Mouse (Mus musculus) neural tube, embryonic 12.5 days (tissue): Measurements from ENCODE around the gene Thy1. TPM values are rescaled to one million over a fixed set of nuclear protein-coding genes. Genes with fewer than 3 reads are reported as not detected.

Experiments used
- ATAC-seq: fragments of 200-750 bp; cut with Nextera tagmentation; 2 replicates; pipeline ENCODE4 v1.8.0; 2017; ENCODE audit warnings: low read depth, mild to moderate bottlenecking, moderate TSS enrichment, moderate library complexity; ENCODE audit not compliant: low FRiP score
- H3K27ac ChIP-seq: fragments of 300-500 bp; sonication (generic); 2 replicates; pipeline ENCODE4 v1.5.1; 2016
- H3K27me3 ChIP-seq: fragments of 300-500 bp; sonication (generic); replicated peaks from 2 replicates; pipeline ENCODE4 v1.6.1; 2016; ENCODE audit warnings: mild to moderate bottlenecking
- H3K36me3 ChIP-seq: fragments of 300-500 bp; sonication (generic); 2 replicates; pipeline ENCODE4 v1.6.1; 2016; ENCODE audit warnings: mild to moderate bottlenecking
- H3K4me1 ChIP-seq: fragments of 300-500 bp; sonication (generic); 2 replicates; pipeline ENCODE4 v1.6.1; 2016
- H3K4me2 ChIP-seq: fragments of 300-500 bp; sonication (generic); replicated peaks from 2 replicates; pipeline ENCODE4 v1.6.1; 2016; ENCODE audit warnings: mild to moderate bottlenecking
- H3K4me3 ChIP-seq: fragments of 300-500 bp; sonication (generic); 2 replicates; pipeline ENCODE4 v1.5.1; 2016
- H3K9ac ChIP-seq: fragments of 300-500 bp; sonication (generic); 2 replicates; pipeline ENCODE4 v1.6.1; 2016; ENCODE audit warnings: mild to moderate bottlenecking
- H3K9me3 ChIP-seq: fragments of 300-500 bp; sonication (generic); 2 replicates; pipeline ENCODE4 v1.6.1; 2016; ENCODE audit warnings: mild to moderate bottlenecking
- WGBS: fragments of 180-500 bp; shearing (Covaris S2); methylation state at CpG from one replicate; pipeline ENCODE4 v1.1.7; 2016; 5-methylcytosine and 5-hydroxymethylcytosine counted together
- polyA plus RNA-seq: library from polyadenylated mRNA; unstranded; fragments of >200 nt; fragmentation: Nextera tagmentation; extraction: Ambion mirVana; gene quantifications from 2 replicates; pipeline ENCODE4 v1.2.1, GENCODE M21; 2016

Gene Thy1
- 0.33 and 0.91 TPM in 2 replicates for polyA plus RNA-seq

DNA sequence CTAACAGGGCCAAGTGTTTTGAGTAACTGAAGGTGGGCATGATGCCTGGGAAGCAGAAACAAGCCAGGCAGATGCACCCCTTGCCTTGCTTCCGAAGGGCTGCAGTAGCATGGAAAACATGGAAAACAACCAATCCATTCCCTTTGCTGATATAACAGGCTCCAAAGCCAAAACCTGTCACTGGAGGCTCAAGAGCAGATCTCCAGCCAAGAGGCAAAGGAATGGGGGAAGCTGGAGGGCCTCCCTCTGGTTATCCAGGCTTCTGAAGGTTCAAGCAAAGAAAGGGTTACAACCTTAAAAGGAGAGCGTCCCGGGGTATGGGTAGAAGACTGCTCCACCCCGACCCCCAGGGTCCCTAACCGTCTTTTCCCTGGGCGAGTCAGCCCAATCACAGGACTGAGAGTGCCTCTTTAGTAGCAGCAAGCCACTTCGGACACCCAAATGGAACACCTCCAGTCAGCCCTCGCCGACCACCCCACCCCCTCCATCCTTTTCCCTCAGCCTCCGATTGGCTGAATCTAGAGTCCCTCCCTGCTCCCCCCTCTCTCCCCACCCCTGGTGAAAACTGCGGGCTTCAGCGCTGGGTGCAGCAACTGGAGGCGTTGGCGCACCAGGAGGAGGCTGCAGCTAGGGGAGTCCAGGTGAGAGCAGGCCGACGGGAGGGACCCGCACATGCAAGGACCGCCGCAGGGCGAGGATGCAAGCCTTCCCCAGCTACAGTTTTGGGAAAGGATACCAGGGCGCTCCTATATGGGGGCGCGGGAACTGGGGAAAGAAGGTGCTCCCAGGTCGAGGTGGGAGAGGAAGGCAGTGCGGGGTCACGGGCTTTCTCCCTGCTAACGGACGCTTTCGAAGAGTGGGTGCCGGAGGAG is at the start of gene Thy1:
Gene Thy1 (plus strand): TSS at position 549 of the 872 bp plus-strand sequence.
- WGBS, result under 1% methylated on average over 30 of the region's 30 CpGs
- Histone ChIP-seq H3K9me3 (no peaks in the 10 kb centered on the region), H3K27ac (no peak within 1 kb of the TSS), H3K9ac (peak within 1 kb of the TSS; percentile 44; the same call in 1 of the 2 replicates), H3K4me3 (peak within 1 kb of the TSS; percentile 36), H3K36me3 (no peaks in the 10 kb centered on the region), H3K4me2 (peak within 1 kb of the TSS; percentile 65), H3K27me3 (peaks cover 45% of the 10 kb centered on the region), H3K4me1 (peaks cover 13% of the 10 kb centered on the region)
- ATAC-seq, result no peak

DNA sequence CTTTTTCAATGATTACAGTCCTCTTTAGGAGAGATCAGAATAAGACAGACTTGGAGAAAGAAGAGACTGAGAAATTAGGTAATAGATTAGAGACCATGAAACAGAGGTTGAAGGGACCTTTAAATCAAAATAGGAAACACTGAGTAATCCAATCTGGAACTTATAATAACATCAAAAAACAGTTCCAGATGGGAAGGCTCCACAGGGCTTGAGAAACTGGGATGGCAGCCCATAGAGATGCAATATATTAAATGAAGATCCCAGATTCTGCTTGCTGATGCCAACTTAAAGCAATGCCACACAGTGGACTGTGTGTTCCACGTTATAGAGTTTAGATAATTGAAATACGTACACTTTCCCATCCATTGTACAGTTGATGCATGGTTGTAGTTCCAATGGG is 45.5 kb upstream of the Thy1 start:
- no peak for ATAC-seq
- Histone ChIP-seq H3K36me3 (no peaks in the 10 kb centered on the region), H3K4me3 (no peak overlapping the region), H3K4me1 (peaks cover 11% of the 10 kb centered on the region), H3K27ac (no peak overlapping the region), H3K4me2 (no peak overlapping the region), H3K9ac (no peak overlapping the region), H3K27me3 (no peaks in the 10 kb centered on the region), H3K9me3 (no peaks in the 10 kb centered on the region)
- 82% methylated on average over 2 of the region's 2 CpGs for WGBS

DNA sequence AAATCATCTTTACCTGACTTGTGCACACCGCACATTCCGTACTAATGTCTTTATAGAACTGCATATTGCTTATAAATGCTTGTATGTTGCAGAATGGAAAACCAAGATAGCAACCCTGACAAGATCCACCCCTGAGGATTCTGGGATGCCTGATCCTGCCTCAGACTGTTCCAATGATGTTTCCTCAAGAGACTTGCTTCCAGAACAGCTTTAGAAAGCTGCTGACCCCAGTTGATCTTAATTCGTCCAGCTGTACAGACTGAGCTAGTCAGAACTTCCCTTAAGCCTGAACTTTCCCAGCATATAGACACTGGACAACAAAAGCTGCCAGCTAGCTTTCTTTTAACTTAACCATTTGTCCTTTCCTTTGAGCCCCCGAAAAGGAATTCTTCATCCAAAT is 44.3 kb upstream of the Thy1 start:
- no peaks in the 10 kb centered on the region for H3K36me3 ChIP-seq
- no peak for ATAC-seq
- H3K9ac ChIP-seq, result no peak overlapping the region
- H3K4me1 ChIP-seq, result peaks cover 3% of the 10 kb centered on the region
- no peak overlapping the region for H3K4me2 ChIP-seq
- no peaks in the 10 kb centered on the region for H3K9me3 ChIP-seq
- H3K27ac ChIP-seq, result no peak overlapping the region
- H3K4me3 ChIP-seq, result no peak overlapping the region
- 74% methylated on average over 4 of the region's 4 CpGs for WGBS
- no peaks in the 10 kb centered on the region for H3K27me3 ChIP-seq

DNA sequence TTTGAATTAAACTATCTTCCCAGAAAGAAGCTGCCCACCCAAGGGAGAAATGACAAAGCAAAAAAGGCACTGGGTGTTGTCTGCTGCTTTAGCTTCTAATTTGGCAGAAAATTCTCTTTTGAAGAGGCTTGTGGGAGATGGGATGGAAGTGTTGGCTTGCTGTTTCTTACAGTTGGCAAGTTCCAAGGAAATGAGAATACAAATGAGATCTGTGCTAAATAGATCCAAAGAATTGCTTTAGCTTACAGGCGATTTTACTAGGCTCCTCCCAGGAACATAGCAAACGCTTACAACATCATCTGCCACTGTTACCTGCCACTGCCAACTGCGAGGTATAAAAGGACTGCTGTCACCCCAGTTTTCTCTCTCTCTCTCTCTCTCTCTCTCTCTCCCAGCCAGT is 38.8 kb upstream of the Thy1 start:
- no peak overlapping the region for H3K27ac ChIP-seq
- no peaks in the 10 kb centered on the region for H3K9me3 ChIP-seq
- H3K36me3 ChIP-seq, result no peaks in the 10 kb centered on the region
- 82% methylated on average over 3 of the region's 3 CpGs for WGBS
- H3K4me3 ChIP-seq, result no peak overlapping the region
- H3K4me1 ChIP-seq, result no peaks in the 10 kb centered on the region
- no peak overlapping the region for H3K9ac ChIP-seq
- H3K4me2 ChIP-seq, result no peak overlapping the region
- no peak for ATAC-seq
- H3K27me3 ChIP-seq, result no peaks in the 10 kb centered on the region

DNA sequence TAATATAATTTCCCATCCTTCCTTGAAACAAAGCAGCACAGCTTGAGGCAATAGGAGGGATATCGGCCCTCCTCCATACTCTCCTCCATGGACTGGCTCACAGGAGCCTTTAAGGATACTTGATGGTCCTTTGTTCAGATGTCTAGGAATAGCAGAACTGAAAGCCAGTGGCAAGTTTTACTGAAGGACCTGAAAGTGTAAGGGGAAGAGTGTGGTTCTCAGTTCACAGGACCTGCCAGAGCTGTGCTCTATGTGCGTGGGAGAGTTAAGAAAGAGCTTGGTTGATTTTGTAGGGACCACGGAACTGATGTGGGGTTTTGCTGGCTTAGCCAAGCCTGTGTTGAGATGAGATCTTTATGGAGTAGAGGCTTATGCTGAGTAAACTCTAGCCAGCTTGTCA is 37.9 kb upstream of the Thy1 start:
- no peak overlapping the region for H3K27ac ChIP-seq
- no peaks in the 10 kb centered on the region for H3K9me3 ChIP-seq
- H3K27me3 ChIP-seq, result no peaks in the 10 kb centered on the region
- no peak overlapping the region for H3K9ac ChIP-seq
- H3K4me2 ChIP-seq, result no peak overlapping the region
- WGBS, result 86% methylated on average over 3 of the region's 3 CpGs
- H3K4me3 ChIP-seq, result no peak overlapping the region
- no peaks in the 10 kb centered on the region for H3K36me3 ChIP-seq
- no peak for ATAC-seq
- H3K4me1 ChIP-seq, result no peaks in the 10 kb centered on the region

DNA sequence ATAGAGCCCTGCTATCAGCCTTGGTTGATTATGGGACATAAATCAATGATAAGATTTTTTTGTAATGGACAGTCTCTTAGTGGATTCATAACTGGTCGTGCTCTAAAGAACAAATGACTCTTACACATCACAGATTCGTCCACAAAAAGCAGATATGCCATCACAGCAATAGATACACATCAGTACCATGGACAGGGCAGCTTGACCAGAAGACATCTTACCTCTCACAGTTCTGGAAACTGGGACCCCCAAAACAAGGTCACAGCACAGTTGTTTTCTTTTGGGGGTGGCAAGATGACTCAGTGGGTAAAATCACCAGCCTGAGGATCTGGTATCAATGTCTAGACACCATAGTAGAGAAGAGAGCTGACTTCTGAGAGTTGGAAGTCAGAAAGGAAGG is 35.9 kb upstream of the Thy1 start:
- H3K4me3 ChIP-seq, result no peak overlapping the region
- 70% methylated on average over 2 of the region's 2 CpGs for WGBS

DNA sequence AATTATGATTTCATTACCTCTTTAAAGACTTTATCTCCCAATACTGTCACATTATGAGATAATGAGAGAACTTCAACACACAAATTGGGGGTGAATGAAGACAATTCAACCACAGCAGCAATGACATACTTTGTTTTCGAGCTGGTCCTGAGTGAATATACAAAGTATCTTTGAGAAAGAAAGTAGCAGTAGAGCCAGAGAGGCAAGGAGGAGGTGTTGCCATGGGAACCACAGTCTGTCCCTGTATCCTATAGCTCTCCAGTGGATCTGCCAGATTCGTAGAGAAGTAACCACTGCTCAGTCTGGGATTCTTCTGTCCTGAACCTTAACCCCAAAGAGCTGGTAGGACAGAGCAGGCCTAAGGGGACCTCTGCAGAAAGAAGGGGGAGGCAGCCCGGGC is 35.2 kb upstream of the Thy1 start:
- H3K4me2 ChIP-seq, result no peak overlapping the region
- H3K4me1 ChIP-seq, result no peaks in the 10 kb centered on the region
- H3K36me3 ChIP-seq, result no peaks in the 10 kb centered on the region
- H3K9ac ChIP-seq, result no peak overlapping the region
- no peak overlapping the region for H3K4me3 ChIP-seq
- no peaks in the 10 kb centered on the region for H3K27me3 ChIP-seq
- WGBS, result 79% methylated on average over 3 of the region's 3 CpGs
- no peaks in the 10 kb centered on the region for H3K9me3 ChIP-seq
- no peak overlapping the region for H3K27ac ChIP-seq
- ATAC-seq, result no peak

More for the DNA sequence above, 35.9 kb upstream of the Thy1 start:
- Histone ChIP-seq H3K27me3 (no peaks in the 10 kb centered on the region), H3K4me1 (no peaks in the 10 kb centered on the region), H3K36me3 (no peaks in the 10 kb centered on the region), H3K27ac (no peak overlapping the region), H3K9ac (no peak overlapping the region), H3K4me2 (no peak overlapping the region), H3K9me3 (no peaks in the 10 kb centered on the region)
- no peak for ATAC-seq

DNA sequence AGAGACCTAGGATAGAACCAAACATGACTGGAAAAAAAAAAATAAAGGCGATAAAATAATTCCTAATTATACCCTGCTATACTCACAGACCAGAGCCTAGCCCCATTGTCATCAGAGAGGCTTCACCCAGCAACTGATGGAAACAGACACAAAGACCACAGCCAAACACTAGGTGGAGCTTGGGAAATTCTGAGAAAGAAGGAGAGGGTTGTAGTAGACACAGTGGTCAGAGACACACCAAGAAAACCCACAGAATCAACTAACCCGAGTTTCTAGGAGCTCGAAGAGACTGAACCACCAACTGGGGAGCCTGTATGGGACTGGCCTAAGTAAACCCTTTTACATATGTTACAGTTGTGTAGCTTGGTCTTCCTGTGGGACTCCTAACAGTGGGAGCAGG is 32.3 kb upstream of the Thy1 start:
- ATAC-seq, result no peak
- no peaks in the 10 kb centered on the region for H3K27me3 ChIP-seq
- 87% methylated on average over 3 of the region's 3 CpGs for WGBS

DNA sequence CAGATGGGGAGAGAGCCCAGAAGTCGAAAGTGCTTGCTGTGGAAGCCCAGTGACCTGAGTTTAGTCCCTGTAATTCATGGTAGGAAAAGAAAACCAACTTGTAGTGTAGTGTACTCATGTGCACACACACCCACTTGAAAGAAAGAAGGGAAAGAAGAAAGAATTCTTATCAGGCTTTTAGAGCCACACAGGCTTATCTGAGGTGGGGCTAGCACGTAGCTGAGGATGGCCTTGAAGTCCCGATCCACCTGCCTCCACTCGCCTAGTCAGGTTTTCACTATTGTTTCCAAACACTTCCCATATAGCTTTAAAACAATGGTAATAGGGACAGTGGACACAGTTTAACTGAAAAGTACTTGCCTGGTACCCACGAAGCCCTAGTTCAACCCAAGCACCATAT is 31.5 kb upstream of the Thy1 start:
- Histone ChIP-seq H3K4me3 (no peak overlapping the region), H3K27ac (no peak overlapping the region), H3K36me3 (no peaks in the 10 kb centered on the region), H3K4me1 (no peaks in the 10 kb centered on the region), H3K27me3 (no peaks in the 10 kb centered on the region), H3K9me3 (no peaks in the 10 kb centered on the region), H3K4me2 (no peak overlapping the region), H3K9ac (no peak overlapping the region)
- ATAC-seq, result no peak
- 86% methylated on average over 5 of the region's 5 CpGs for WGBS

More for the DNA sequence above, 32.3 kb upstream of the Thy1 start:
- no peaks in the 10 kb centered on the region for H3K36me3 ChIP-seq
- no peak overlapping the region for H3K4me3 ChIP-seq
- no peaks in the 10 kb centered on the region for H3K4me1 ChIP-seq
- H3K9me3 ChIP-seq, result no peaks in the 10 kb centered on the region
- H3K9ac ChIP-seq, result no peak overlapping the region
- no peak overlapping the region for H3K27ac ChIP-seq
- no peak overlapping the region for H3K4me2 ChIP-seq

DNA sequence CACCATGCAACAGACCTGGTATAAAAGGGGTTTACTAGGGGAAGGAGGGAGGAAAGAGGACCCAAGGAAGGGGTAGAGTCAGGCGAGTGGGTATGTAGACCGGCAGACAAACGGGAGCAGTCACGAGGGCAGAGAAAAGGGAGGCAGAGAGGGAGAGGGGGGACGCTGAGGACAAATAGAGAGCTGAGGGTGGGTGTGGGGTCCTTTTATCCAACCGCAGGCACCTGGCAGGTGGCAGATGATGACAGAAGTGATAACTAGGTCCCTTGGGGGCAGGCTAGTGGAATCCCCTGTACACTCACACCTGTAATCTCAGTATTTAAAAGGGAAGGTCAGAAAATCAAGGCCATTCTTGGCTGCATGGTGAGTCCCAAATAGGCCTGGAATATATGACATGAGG is 31.0 kb upstream of the Thy1 start:
- Histone ChIP-seq H3K9ac (no peak overlapping the region), H3K27ac (no peak overlapping the region), H3K36me3 (no peaks in the 10 kb centered on the region), H3K27me3 (no peaks in the 10 kb centered on the region), H3K4me3 (no peak overlapping the region), H3K4me2 (no peak overlapping the region), H3K4me1 (no peaks in the 10 kb centered on the region), H3K9me3 (no peaks in the 10 kb centered on the region)
- 77% methylated on average over 6 of the region's 6 CpGs for WGBS
- ATAC-seq, result no peak

DNA sequence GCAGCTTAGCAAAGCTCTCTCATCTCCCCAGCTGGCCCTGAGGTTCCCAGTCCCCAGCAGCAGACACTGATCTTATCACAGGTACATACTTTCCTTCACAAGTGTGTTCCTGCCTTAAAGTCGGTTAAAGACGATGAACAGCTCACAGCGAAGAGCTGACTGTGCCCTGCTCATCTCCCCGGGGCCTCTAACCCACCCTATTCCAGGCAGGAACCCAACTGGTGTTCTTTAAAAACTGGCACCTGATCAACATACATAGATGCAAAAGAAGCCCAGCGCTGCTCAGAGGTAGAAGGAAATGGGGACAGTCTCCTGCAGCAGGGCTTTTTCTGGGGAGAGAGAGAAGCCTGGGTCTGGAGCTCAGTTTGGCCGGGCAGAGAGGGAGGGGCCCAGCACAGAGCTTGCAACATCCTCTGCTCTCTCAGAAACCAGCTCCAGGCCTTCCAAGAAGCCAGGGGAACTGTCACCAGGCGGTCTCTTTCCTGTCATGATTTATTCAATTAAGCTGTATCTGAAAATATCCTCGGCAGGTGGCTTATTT is 30.4 kb upstream of the Thy1 start:
- Histone ChIP-seq H3K36me3 (no peaks in the 10 kb centered on the region), H3K9ac (no peak overlapping the region), H3K4me2 (no peak overlapping the region), H3K4me1 (no peaks in the 10 kb centered on the region), H3K9me3 (no peaks in the 10 kb centered on the region), H3K27ac (no peak overlapping the region), H3K4me3 (no peak overlapping the region), H3K27me3 (no peaks in the 10 kb centered on the region)
- 62% methylated on average over 8 of the region's 8 CpGs for WGBS
- ATAC-seq, result no peak

DNA sequence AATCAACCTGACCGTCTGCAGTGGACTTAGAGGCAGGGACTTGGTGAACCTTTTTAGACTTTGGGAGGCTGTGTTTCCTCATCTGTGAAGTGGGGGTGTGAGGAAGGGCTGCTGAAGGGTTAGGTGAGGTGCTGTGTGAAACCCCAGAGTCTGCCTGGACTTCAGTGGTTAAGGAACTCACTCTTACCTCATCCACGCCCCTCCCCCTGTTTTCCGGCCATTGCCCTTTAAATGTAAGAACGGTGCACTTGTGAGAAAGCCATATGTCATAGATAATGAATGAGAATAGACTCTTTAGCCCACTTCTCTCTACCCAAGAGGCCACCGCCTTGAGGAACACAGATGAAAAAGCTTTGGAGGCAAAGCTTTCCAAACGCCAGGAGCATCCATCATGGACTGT is 29.4 kb upstream of the Thy1 start:
- Histone ChIP-seq H3K4me2 (no peak overlapping the region), H3K4me1 (no peaks in the 10 kb centered on the region), H3K36me3 (no peaks in the 10 kb centered on the region), H3K9me3 (no peaks in the 10 kb centered on the region), H3K27ac (no peak overlapping the region), H3K4me3 (no peak overlapping the region), H3K27me3 (no peaks in the 10 kb centered on the region), H3K9ac (no peak overlapping the region)
- WGBS, result 70% methylated on average over 6 of the region's 6 CpGs
- no peak for ATAC-seq

DNA sequence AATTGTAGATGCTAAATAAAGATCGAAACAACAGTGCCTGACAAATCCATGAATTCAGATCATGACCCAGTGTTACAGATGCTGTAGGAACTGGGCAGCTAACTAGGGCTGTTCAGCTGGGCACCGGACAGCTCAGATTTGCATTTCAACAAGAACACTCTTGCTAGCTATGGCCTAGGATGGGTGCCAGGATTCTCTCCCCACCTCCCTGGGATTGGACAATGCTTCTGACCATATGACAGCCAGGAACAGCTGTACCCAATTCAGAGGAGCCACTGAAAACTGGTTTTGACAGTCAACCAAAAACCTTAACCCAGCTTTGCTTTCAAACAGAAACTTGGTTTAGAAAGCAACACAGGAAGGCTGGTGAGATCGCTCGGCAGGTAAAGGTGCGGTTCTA is 26.9 kb upstream of the Thy1 start:
- WGBS, result 88% methylated on average over 5 of the region's 5 CpGs
- no peak for ATAC-seq

More for the DNA sequence above, 26.9 kb upstream of the Thy1 start:
- no peaks in the 10 kb centered on the region for H3K36me3 ChIP-seq
- H3K4me3 ChIP-seq, result no peak overlapping the region
- no peaks in the 10 kb centered on the region for H3K27me3 ChIP-seq
- H3K4me2 ChIP-seq, result no peak overlapping the region
- no peaks in the 10 kb centered on the region for H3K9me3 ChIP-seq
- no peak overlapping the region for H3K9ac ChIP-seq
- no peak overlapping the region for H3K27ac ChIP-seq
- no peaks in the 10 kb centered on the region for H3K4me1 ChIP-seq
